Mouse (Mus musculus) layer of hippocampus, postnatal 14 days (tissue): ENCODE data around the gene Osm. TPM values are rescaled to one million over a fixed set of nuclear protein-coding genes. Genes with fewer than 3 reads are reported as not detected.

Experiments
- DNase-seq, 2 experiments: peaks; one replicate each; pipeline ENCODE4 v3.0.0; 2021 to 2022; ENCODE audit warnings: low spot score in 2 of 2, mixed read lengths in 1 of 2
- total RNA-seq, 2 experiments: library from RNA; stranded (reverse); gene quantifications; 2 replicates each; pipeline ENCODE4 v1.2.3; 2021

Osm gene
- total RNA-seq, 2 experiments from 2014 or later: not detected

GRCm38 (mm10) chr11:4266271-4267201 lies 30.3 kb downstream of the Osm start:
- no peak for DNase-seq

GRCm38 (mm10) chr11:4267202-4267578 lies 31.0 kb downstream of the Osm start:
- no peak for DNase-seq

- DNase-seq: no peak
Observed at GRCm38 (mm10) chr11:4268500-4268899, 32.3 kb downstream of the Osm start.

GRCm38 (mm10) chr11:4270744-4271459 lies 34.7 kb downstream of the Osm start:
- DNase-seq: no peak

GRCm38 (mm10) chr11:4271544-4271943 lies 35.3 kb downstream of the Osm start:
- no peak for DNase-seq

GRCm38 (mm10) chr11:4276411-4276861 lies 40.2 kb downstream of the Osm start:
- no peak for DNase-seq

- no peak for DNase-seq
Observed at GRCm38 (mm10) chr11:4279909-4280308, 43.7 kb downstream of the Osm start.

GRCm38 (mm10) chr11:4281852-4282251 lies 45.6 kb downstream of the Osm start:
- no peak for DNase-seq

- no peak for DNase-seq
Observed at GRCm38 (mm10) chr11:4283627-4284026, 47.4 kb downstream of the Osm start.

GRCm38 (mm10) chr11:4289280-4289679 lies 53.1 kb downstream of the Osm start:
- no peak for DNase-seq

Other genes with a start within 250 kb of the Osm start
- gene Sec14l4, start 205.0 kb upstream of the Osm start, total RNA-seq: under 1 TPM in 1 of 2 experiments, not detected in 1; 0.55 TPM
- gene Sec14l3, start 171.6 kb upstream of the Osm start, total RNA-seq: 1 to 10 TPM; 3.1 TPM
- gene Mtfp1, start 141.0 kb upstream of the Osm start, total RNA-seq: 100 to 1,000 TPM in 1 of 2 experiments, 10 to 100 TPM in 1; 95.0 to 100 TPM
- gene Sec14l2, start 113.0 kb upstream of the Osm start, total RNA-seq: 10 to 100 TPM; 43.2 to 44.3 TPM
- 10 to 100 TPM; 34.4 to 38.2 TPM for gene Rnf215, start 101.2 kb upstream of the Osm start, total RNA-seq
- gene Ccdc157, start 76.1 kb upstream of the Osm start, total RNA-seq: 10 to 100 TPM; 13.0 to 13.1 TPM
- 10 to 100 TPM; 68.8 to 72.5 TPM for gene Sf3a1, start 76.1 kb upstream of the Osm start, total RNA-seq
- gene Tbc1d10a, start 49.6 kb upstream of the Osm start, total RNA-seq: 10 to 100 TPM; 29.4 to 30.6 TPM
- 1 to 10 TPM; 6.3 to 9.1 TPM for gene Castor1, start 18.2 kb upstream of the Osm start, total RNA-seq
- under 1 TPM; 0.69 to 0.78 TPM for gene Lif, start 21.1 kb downstream of the Osm start, total RNA-seq
- not detected for gene Hormad2, start 204.7 kb downstream of the Osm start, total RNA-seq